ENCODE assay signal across 7 mouse cellular contexts in the genomic region with DNA sequence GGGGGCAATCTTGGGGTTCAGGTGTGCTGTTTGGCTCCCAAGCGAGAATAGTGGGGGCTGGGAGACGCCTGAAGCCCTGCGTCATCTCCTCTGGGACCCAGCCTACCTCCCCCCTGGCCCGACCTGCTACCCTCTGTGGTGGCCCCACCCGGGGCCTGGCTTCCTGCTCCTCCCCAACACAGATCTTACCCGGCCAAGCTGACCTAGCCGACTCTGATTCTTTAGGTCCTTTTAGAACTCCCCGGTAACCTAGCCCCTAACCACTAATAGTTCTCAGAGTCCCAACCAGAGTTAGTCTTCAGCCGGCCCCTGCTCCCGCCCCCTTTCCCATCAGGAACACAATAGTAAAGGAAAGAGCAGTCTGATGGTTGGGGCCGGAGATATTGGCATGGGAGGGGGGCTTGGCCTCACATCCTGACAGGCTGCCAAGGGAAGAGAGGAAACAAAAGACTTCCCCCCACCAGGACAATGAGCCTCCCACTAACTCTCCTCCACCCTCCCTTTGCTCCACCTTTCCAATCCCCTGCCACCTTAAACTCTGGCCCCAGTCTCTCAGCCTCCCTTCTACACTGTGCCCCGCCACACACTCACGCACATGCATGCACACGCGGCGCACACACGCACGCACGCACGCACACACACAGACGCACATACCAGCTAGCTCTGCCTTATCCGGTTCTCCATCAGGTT. TPM values are rescaled to one million over a fixed set of nuclear protein-coding genes. Genes with fewer than 3 reads are reported as not detected.
DNase-seq lines count a peak whose midpoint lies in the region; ATAC-seq lines count a peak whose summit lies in the region.

No protein-coding gene starts in this region.

- peak; percentile 49 for ATAC-seq in embryonic facial prominence, embryonic 14.5 days (ENCODE audit: low read depth)
- ATAC-seq in heart, embryonic 12.5 days (ENCODE audit: insufficient number of reproducible peaks, low FRiP score) = peak; percentile 70
- peak; percentile 58 for ATAC-seq in kidney, embryonic 14.5 days (ENCODE audit: low FRiP score, low TSS enrichment)
- ATAC-seq in lung, embryonic 16.5 days (ENCODE audit: low read depth) = peak; percentile 57
- ATAC-seq in stomach, embryonic 14.5 days (ENCODE audit: insufficient number of reproducible peaks, insufficient read depth, low FRiP score, low read depth) = peak; percentile 57; the same call in 1 of the 2 replicates

- DNase-seq in ES-CJ7 (ENCODE audit: low read depth, low spot score) (peak; percentile 81), ZHBTc4 (ENCODE audit: low read depth, low spot score) (peak; percentile 81)
- peak; percentile 78 for DNase-seq in embryonic facial prominence, embryonic 14.5 days (ENCODE audit: low spot score)

- peak overlapping the region; percentile 83 for H3K4me2 ChIP-seq in embryonic facial prominence, embryonic 14.5 days (ENCODE audit: low read depth, low read length)
- peak overlapping the region; percentile 83 for H3K4me2 ChIP-seq in heart, embryonic 12.5 days
- H3K4me2 ChIP-seq in kidney, embryonic 14.5 days (replicated peaks; ENCODE audit: low read depth, low read length) = peak overlapping the region; percentile 64
- peak overlapping the region; percentile 63 for H3K4me2 ChIP-seq in lung, embryonic 16.5 days (ENCODE audit: low read depth, low read length)
- H3K4me2 ChIP-seq in stomach, embryonic 14.5 days (replicated peaks; ENCODE audit: low read depth, low read length) = peak overlapping the region; percentile 77

- 7% methylated on average over 19 of the region's 22 CpGs for WGBS in embryonic facial prominence, embryonic 14.5 days
- 15% methylated on average over 20 of the region's 22 CpGs for WGBS in heart, embryonic 12.5 days
- 6% methylated on average over 22 of the region's 22 CpGs for WGBS in kidney, embryonic 14.5 days
- WGBS in lung, embryonic 16.5 days = 14% methylated on average over 22 of the region's 22 CpGs
- WGBS in stomach, embryonic 14.5 days = 12% methylated on average over 22 of the region's 22 CpGs

- H3K36me3 ChIP-seq in embryonic facial prominence, embryonic 14.5 days (ENCODE audit: control insufficient read depth, insufficient read depth, low read length) = no peaks in the 10 kb centered on the region
- H3K36me3 ChIP-seq in heart, embryonic 12.5 days = no peaks in the 10 kb centered on the region
- no peaks in the 10 kb centered on the region for H3K36me3 ChIP-seq in kidney, embryonic 14.5 days (ENCODE audit: control insufficient read depth, insufficient read depth, low read length)
- no peaks in the 10 kb centered on the region for H3K36me3 ChIP-seq in lung, embryonic 16.5 days (ENCODE audit: control insufficient read depth, insufficient read depth, low read length)
- H3K36me3 ChIP-seq in stomach, embryonic 14.5 days (ENCODE audit: control insufficient read depth, insufficient read depth, low read length) = no peaks in the 10 kb centered on the region

- H3K27me3 ChIP-seq in embryonic facial prominence, embryonic 14.5 days (replicated peaks; ENCODE audit: control insufficient read depth, insufficient read depth, low read length) = no peaks in the 10 kb centered on the region
- H3K27me3 ChIP-seq in heart, embryonic 12.5 days (replicated peaks) = no peaks in the 10 kb centered on the region
- H3K27me3 ChIP-seq in kidney, embryonic 14.5 days (ENCODE audit: control insufficient read depth, insufficient read depth, low read length) = no peaks in the 10 kb centered on the region
- H3K27me3 ChIP-seq in lung, embryonic 16.5 days (ENCODE audit: control insufficient read depth, insufficient read depth, low read depth, low read length) = no peaks in the 10 kb centered on the region
- no peaks in the 10 kb centered on the region for H3K27me3 ChIP-seq in stomach, embryonic 14.5 days (ENCODE audit: control insufficient read depth, insufficient read depth, low read length)

- H3K9me3 ChIP-seq in embryonic facial prominence, embryonic 14.5 days (ENCODE audit: control insufficient read depth, low read length) = no peaks in the 10 kb centered on the region
- no peaks in the 10 kb centered on the region for H3K9me3 ChIP-seq in heart, embryonic 12.5 days (replicated peaks)
- no peaks in the 10 kb centered on the region for H3K9me3 ChIP-seq in kidney, embryonic 14.5 days (ENCODE audit: control insufficient read depth, low read length)
- H3K9me3 ChIP-seq in lung, embryonic 16.5 days (ENCODE audit: control insufficient read depth, low read length) = no peaks in the 10 kb centered on the region
- no peaks in the 10 kb centered on the region for H3K9me3 ChIP-seq in stomach, embryonic 14.5 days (ENCODE audit: control insufficient read depth, low read depth, low read length)

- H3K9ac ChIP-seq in embryonic facial prominence, embryonic 14.5 days (ENCODE audit: low read depth, low read length) = peak overlapping the region; percentile 68
- peak overlapping the region; percentile 79 for H3K9ac ChIP-seq in heart, embryonic 12.5 days
- peak overlapping the region; percentile 61 for H3K9ac ChIP-seq in kidney, embryonic 14.5 days (ENCODE audit: low read depth, low read length)
- H3K9ac ChIP-seq in lung, embryonic 16.5 days (ENCODE audit: low read length) = peak overlapping the region; percentile 66
- peak overlapping the region; percentile 47; the same call in 1 of the 2 replicates for H3K9ac ChIP-seq in stomach, embryonic 14.5 days (replicated peaks; ENCODE audit: low read depth, low read length)

- H3K4me1 ChIP-seq in embryonic facial prominence, embryonic 14.5 days (ENCODE audit: control insufficient read depth, insufficient read depth, low read length) = peaks cover 7% of the 10 kb centered on the region
- H3K4me1 ChIP-seq in heart, embryonic 12.5 days (replicated peaks) = peaks cover 29% of the 10 kb centered on the region
- peaks cover 21% of the 10 kb centered on the region for H3K4me1 ChIP-seq in kidney, embryonic 14.5 days (ENCODE audit: control insufficient read depth, insufficient read depth, low read length)
- peaks cover 21% of the 10 kb centered on the region for H3K4me1 ChIP-seq in lung, embryonic 16.5 days (replicated peaks; ENCODE audit: control insufficient read depth, insufficient read depth, low read length)
- peaks cover 11% of the 10 kb centered on the region for H3K4me1 ChIP-seq in stomach, embryonic 14.5 days (ENCODE audit: control insufficient read depth, insufficient read depth, low read length)

- H3K4me3 ChIP-seq in embryonic facial prominence, embryonic 14.5 days (ENCODE audit: low read depth, low read length) = peak overlapping the region; percentile 40
- H3K4me3 ChIP-seq in heart, embryonic 12.5 days = peak overlapping the region; percentile 48
- H3K4me3 ChIP-seq in kidney, embryonic 14.5 days (ENCODE audit: low read length) = peak overlapping the region; percentile 37
- H3K4me3 ChIP-seq in lung, embryonic 16.5 days (ENCODE audit: low read length) = peak overlapping the region; percentile 45
- H3K4me3 ChIP-seq in stomach, embryonic 14.5 days (ENCODE audit: low read depth, low read length) = peak overlapping the region; percentile 39

- H3K27ac ChIP-seq in embryonic facial prominence, embryonic 14.5 days (replicated peaks; ENCODE audit: low read depth, low read length) = peak overlapping the region; percentile 87
- H3K27ac ChIP-seq in heart, embryonic 12.5 days (ENCODE audit: poor library complexity, severe bottlenecking) = peak overlapping the region; percentile 88
- H3K27ac ChIP-seq in kidney, embryonic 14.5 days (ENCODE audit: low read depth, low read length) = peak overlapping the region; percentile 83
- H3K27ac ChIP-seq in lung, embryonic 16.5 days (ENCODE audit: low read length) = peak overlapping the region; percentile 93
- peak overlapping the region; percentile 71; the same call in 1 of the 2 replicates for H3K27ac ChIP-seq in stomach, embryonic 14.5 days (ENCODE audit: low read length)

RNA-seq across cellular contexts. Expression of a gene that starts 6.0 kb away (rescaled TPM):
- polyA plus RNA-seq in embryonic facial prominence, embryonic 14.5 days (2014; fragmentation: Nextera tagmentation; extraction: Ambion mirVana) = 8.6 and 8.8 TPM in 2 replicates
- 9.4 and 10.2 TPM in 2 replicates for polyA plus RNA-seq in heart, embryonic 12.5 days (2016; fragmentation: Nextera tagmentation; extraction: Ambion mirVana)
- 5.7 and 8.5 TPM in 2 replicates for polyA plus RNA-seq in kidney, embryonic 14.5 days (2014; fragmentation: Nextera tagmentation; extraction: Ambion mirVana)
- 11.6 and 12.5 TPM in 2 replicates for polyA plus RNA-seq in lung, embryonic 16.5 days (2015; fragmentation: Nextera tagmentation; extraction: Ambion mirVana)
- polyA plus RNA-seq in stomach, embryonic 14.5 days (2014; fragmentation: Nextera tagmentation; extraction: Ambion mirVana) = 8.0 and 10.1 TPM in 2 replicates

RNA-seq across cellular contexts. Expression of a gene that starts 10.5 kb away (rescaled TPM):
- polyA plus RNA-seq in embryonic facial prominence, embryonic 14.5 days (2014; fragmentation: Nextera tagmentation; extraction: Ambion mirVana) = 57.7 and 68.1 TPM in 2 replicates
- polyA plus RNA-seq in heart, embryonic 12.5 days (2016; fragmentation: Nextera tagmentation; extraction: Ambion mirVana) = 53.1 and 55.6 TPM in 2 replicates
- polyA plus RNA-seq in kidney, embryonic 14.5 days (2014; fragmentation: Nextera tagmentation; extraction: Ambion mirVana) = 30.9 and 58.9 TPM in 2 replicates
- polyA plus RNA-seq in lung, embryonic 16.5 days (2015; fragmentation: Nextera tagmentation; extraction: Ambion mirVana) = 50.7 and 56.9 TPM in 2 replicates
- polyA plus RNA-seq in stomach, embryonic 14.5 days (2014; fragmentation: Nextera tagmentation; extraction: Ambion mirVana) = 42.0 and 44.6 TPM in 2 replicates

RNA-seq across cellular contexts. Expression of a gene that starts 25.2 kb away (rescaled TPM):
- 72.3 and 88.9 TPM in 2 replicates for polyA plus RNA-seq in embryonic facial prominence, embryonic 14.5 days (2014; fragmentation: Nextera tagmentation; extraction: Ambion mirVana)
- polyA plus RNA-seq in heart, embryonic 12.5 days (2016; fragmentation: Nextera tagmentation; extraction: Ambion mirVana) = 46.3 and 47.0 TPM in 2 replicates
- polyA plus RNA-seq in kidney, embryonic 14.5 days (2014; fragmentation: Nextera tagmentation; extraction: Ambion mirVana) = 52.7 and 62.5 TPM in 2 replicates
- 90.5 and 94.0 TPM in 2 replicates for polyA plus RNA-seq in lung, embryonic 16.5 days (2015; fragmentation: Nextera tagmentation; extraction: Ambion mirVana)
- 75.3 and 76.2 TPM in 2 replicates for polyA plus RNA-seq in stomach, embryonic 14.5 days (2014; fragmentation: Nextera tagmentation; extraction: Ambion mirVana)

RNA-seq across cellular contexts. Expression of a gene that starts 32.0 kb away (rescaled TPM):
- polyA plus RNA-seq in embryonic facial prominence, embryonic 14.5 days (2014; fragmentation: Nextera tagmentation; extraction: Ambion mirVana) = 101 and 105 TPM in 2 replicates
- 106 and 107 TPM in 2 replicates for polyA plus RNA-seq in heart, embryonic 12.5 days (2016; fragmentation: Nextera tagmentation; extraction: Ambion mirVana)
- polyA plus RNA-seq in kidney, embryonic 14.5 days (2014; fragmentation: Nextera tagmentation; extraction: Ambion mirVana) = 104 and 141 TPM in 2 replicates
- 141 and 144 TPM in 2 replicates for polyA plus RNA-seq in lung, embryonic 16.5 days (2015; fragmentation: Nextera tagmentation; extraction: Ambion mirVana)
- polyA plus RNA-seq in stomach, embryonic 14.5 days (2014; fragmentation: Nextera tagmentation; extraction: Ambion mirVana) = 111 and 120 TPM in 2 replicates

RNA-seq across cellular contexts. Expression of a gene that starts 45.0 kb away (rescaled TPM):
- 11.1 and 12.3 TPM in 2 replicates for polyA plus RNA-seq in embryonic facial prominence, embryonic 14.5 days (2014; fragmentation: Nextera tagmentation; extraction: Ambion mirVana)
- 10.1 and 10.6 TPM in 2 replicates for polyA plus RNA-seq in heart, embryonic 12.5 days (2016; fragmentation: Nextera tagmentation; extraction: Ambion mirVana)
- polyA plus RNA-seq in kidney, embryonic 14.5 days (2014; fragmentation: Nextera tagmentation; extraction: Ambion mirVana) = 6.2 and 6.4 TPM in 2 replicates
- 5.1 and 5.6 TPM in 2 replicates for polyA plus RNA-seq in lung, embryonic 16.5 days (2015; fragmentation: Nextera tagmentation; extraction: Ambion mirVana)
- 8.1 and 8.5 TPM in 2 replicates for polyA plus RNA-seq in stomach, embryonic 14.5 days (2014; fragmentation: Nextera tagmentation; extraction: Ambion mirVana)

Comparison
In these comparisons a context has a peak if more than half of its experiments do, and no peak if none do; other contexts are left out.
1. Peak in every context shown above with its lines: DNase-seq, ATAC-seq, H3K4me3 ChIP-seq and H3K27ac ChIP-seq.